ENCODE assay signal across 17 mouse cellular contexts in genomic region chr11:70573872-70574271, GRCm38 (mm10). TPM values are rescaled to one million over a fixed set of nuclear protein-coding genes. Genes with fewer than 3 reads are reported as not detected.
DNase-seq lines count a peak whose midpoint lies in the region; ATAC-seq and TF ChIP-seq lines count a peak whose summit lies in the region.
"Had no signal": no experiment of that assay in that cellular context is flagged by ENCODE, and none has a peak within 500 bp of the region (broad histone marks: within the 10 kb centered on the region; RNA-seq: fewer than 3 reads in every experiment).

No protein-coding gene starts in this region.

- TF ChIP-seq CTCF in cortical plate, adult 2 months (IDR thresholded peaks at IDR 0.05; ENCODE audit: extremely low read depth, insufficient read depth, low read length), result no peak

- WGBS in kidney, embryonic 15.5 days, result 80% methylated on average over 6 of the region's 6 CpGs
- 74% methylated on average over 6 of the region's 6 CpGs for WGBS in limb, embryonic 13.5 days

- H3K27ac ChIP-seq in kidney, embryonic 15.5 days, result 0 out of 2 replicates have a peak overlapping the region, but pooled peaks have one; percentile 23
- 0 out of 2 replicates have a peak overlapping the region, but pooled peaks have one; percentile 20 for H3K27ac ChIP-seq in cortical plate, adult 2 months (ENCODE audit: insufficient read depth, low read length)
- no peak overlapping the region for H3K27ac ChIP-seq in limb, embryonic 13.5 days
- H3K27ac ChIP-seq: embryonic facial prominence, embryonic 13.5 days; liver, embryonic 13.5 days; macrophage had no signal

- peaks cover 49% of the 10 kb centered on the region for H3K4me1 ChIP-seq in kidney, embryonic 15.5 days
- peaks cover 33% of the 10 kb centered on the region for H3K4me1 ChIP-seq in cortical plate, adult 2 months (ENCODE audit: control insufficient read depth, insufficient read depth, low read length)
- peaks cover 57% of the 10 kb centered on the region for H3K4me1 ChIP-seq in limb, embryonic 13.5 days

- no peak overlapping the region for H3K4me2 ChIP-seq in kidney, embryonic 15.5 days
- H3K4me2 ChIP-seq in limb, embryonic 13.5 days (replicated peaks), result no peak overlapping the region
- H3K4me2 ChIP-seq: embryonic facial prominence, embryonic 13.5 days; liver, embryonic 13.5 days had no signal

- H3K4me3 ChIP-seq in kidney, embryonic 15.5 days (replicated peaks), result no peak overlapping the region
- no peak overlapping the region for H3K4me3 ChIP-seq in cortical plate, adult 2 months (ENCODE audit: insufficient read depth, low read length)
- H3K4me3 ChIP-seq in limb, embryonic 13.5 days, result no peak overlapping the region
- H3K4me3 ChIP-seq: embryonic facial prominence, embryonic 13.5 days; liver, embryonic 13.5 days had no signal

- H3K27me3 ChIP-seq in kidney, embryonic 15.5 days, result no peaks in the 10 kb centered on the region
- no peaks in the 10 kb centered on the region for H3K27me3 ChIP-seq in limb, embryonic 13.5 days
- H3K27me3 ChIP-seq: CH12.LX; embryonic facial prominence, embryonic 13.5 days; liver, embryonic 13.5 days had no signal

- intact Hi-C loops in heart, postnatal 25 days (cut with DNase I), result no loop called here
- intact Hi-C loops in heart, postnatal 14 days (cut with DNase I), result no loop called here

- H3K9me3 ChIP-seq in kidney, embryonic 15.5 days (replicated peaks), result no peaks in the 10 kb centered on the region
- no peaks in the 10 kb centered on the region for H3K9me3 ChIP-seq in limb, embryonic 13.5 days
- H3K9me3 ChIP-seq: embryonic facial prominence, embryonic 13.5 days; liver, embryonic 13.5 days had no signal

- H3K9ac ChIP-seq in kidney, embryonic 15.5 days, result no peak overlapping the region
- H3K9ac ChIP-seq in limb, embryonic 13.5 days, result 0 out of 2 replicates have a peak overlapping the region, but pooled peaks have one; percentile 31
- H3K9ac ChIP-seq: embryonic facial prominence, embryonic 13.5 days; liver, embryonic 13.5 days had no signal

- no peak for TF ChIP-seq POLR2A in cortical plate, adult 2 months (IDR thresholded peaks at IDR 0.05; ENCODE audit: extremely low read depth, insufficient read depth, low read length)

- ATAC-seq in kidney, embryonic 15.5 days (replicated peaks; ENCODE audit: low FRiP score), result no peak
- no peak for ATAC-seq in limb, embryonic 13.5 days (ENCODE audit: low FRiP score, low read depth)

- no peaks in the 10 kb centered on the region for H3K36me3 ChIP-seq in kidney, embryonic 15.5 days
- no peaks in the 10 kb centered on the region for H3K36me3 ChIP-seq in limb, embryonic 13.5 days
- H3K36me3 ChIP-seq: embryonic facial prominence, embryonic 13.5 days had no signal

- DNase-seq in kidney, postnatal 10 days, result no peak
- peak; percentile 83 for DNase-seq in 3T3-L1 (ENCODE audit: low read depth, low spot score)
- no peak for DNase-seq in heart, postnatal 25 days (ENCODE audit: low spot score)
- DNase-seq in heart, postnatal 14 days, result no peak
- no peak for DNase-seq in lung, adult 18-20 months
- DNase-seq: adrenal gland, postnatal 25 days; cerebellum, adult 9-10 months; kidney, postnatal 14 days; liver, embryonic 13.5 days; thymus, postnatal 36 days had no signal

RNA-seq across cellular contexts. Expression of gene Mink1, which starts 11.2 kb away (rescaled TPM):
- polyA plus RNA-seq in kidney, embryonic 15.5 days (2015; fragmentation: Nextera tagmentation; extraction: Ambion mirVana), result 14.8 and 15.8 TPM in 2 replicates
- polyA plus RNA-seq in cortical plate, adult 2 months (2012; rRNA removed), result 318 and 325 TPM in 2 replicates
- polyA plus RNA-seq in limb, embryonic 13.5 days (2015; fragmentation: Nextera tagmentation; extraction: Ambion mirVana), result 14.1 and 15.5 TPM in 2 replicates
- total RNA-seq in heart, postnatal 25 days (2021), result 10 to 100 TPM; 43.6 to 46.3 TPM
- 10 to 100 TPM; 42.2 to 44.1 TPM for total RNA-seq in heart, postnatal 14 days (2021)

RNA-seq across cellular contexts. Expression of gene Pld2, which starts 34.0 kb away (rescaled TPM):
- 6.5 and 8.2 TPM in 2 replicates for polyA plus RNA-seq in kidney, embryonic 15.5 days (2015; fragmentation: Nextera tagmentation; extraction: Ambion mirVana)
- polyA plus RNA-seq in cortical plate, adult 2 months (2012; rRNA removed), result 21.4 and 24.4 TPM in 2 replicates
- 4.5 and 5.7 TPM in 2 replicates for polyA plus RNA-seq in limb, embryonic 13.5 days (2015; fragmentation: Nextera tagmentation; extraction: Ambion mirVana)
- total RNA-seq in heart, postnatal 25 days (2021), result 1 to 10 TPM; 6.5 to 7.4 TPM
- 1 to 10 TPM; 7.7 to 8.4 TPM for total RNA-seq in heart, postnatal 14 days (2021)

RNA-seq across cellular contexts. Expression of gene Gm40193, which starts 41.1 kb away (rescaled TPM):
- polyA plus RNA-seq in kidney, embryonic 15.5 days (2015; fragmentation: Nextera tagmentation; extraction: Ambion mirVana), result not detected in 2 replicates
- polyA plus RNA-seq in cortical plate, adult 2 months (2012; rRNA removed), result not detected in 2 replicates
- not detected in 2 replicates for polyA plus RNA-seq in limb, embryonic 13.5 days (2015; fragmentation: Nextera tagmentation; extraction: Ambion mirVana)
- total RNA-seq in heart, postnatal 25 days (2021), result not detected
- not detected for total RNA-seq in heart, postnatal 14 days (2021)
- total RNA-seq: adrenal gland, postnatal 25 days; CH12.LX; neutrophil, adult 5-6 weeks had no signal
- polyA plus RNA-seq: embryonic facial prominence, embryonic 13.5 days; liver, embryonic 13.5 days; macrophage had no signal

RNA-seq across cellular contexts. Expression of gene 4930544D05Rik, which starts 41.8 kb away (rescaled TPM):
- not detected in 2 replicates for polyA plus RNA-seq in kidney, embryonic 15.5 days (2015; fragmentation: Nextera tagmentation; extraction: Ambion mirVana)
- not detected in 2 replicates for polyA plus RNA-seq in cortical plate, adult 2 months (2012; rRNA removed)
- polyA plus RNA-seq in limb, embryonic 13.5 days (2015; fragmentation: Nextera tagmentation; extraction: Ambion mirVana), result not detected in 2 replicates
- not detected for total RNA-seq in heart, postnatal 25 days (2021)
- not detected for total RNA-seq in heart, postnatal 14 days (2021)
- total RNA-seq: adrenal gland, postnatal 25 days; neutrophil, adult 5-6 weeks had no signal
- polyA plus RNA-seq: embryonic facial prominence, embryonic 13.5 days; liver, embryonic 13.5 days; macrophage had no signal

RNA-seq across cellular contexts. Expression of gene Chrne, which starts 45.1 kb away (rescaled TPM):
- polyA plus RNA-seq in kidney, embryonic 15.5 days (2015; fragmentation: Nextera tagmentation; extraction: Ambion mirVana), result 0.27 TPM in 1 of 2 replicates, not detected in the other
- polyA plus RNA-seq in cortical plate, adult 2 months (2012; rRNA removed), result 0.19 and 0.27 TPM in 2 replicates
- not detected in 2 replicates for polyA plus RNA-seq in limb, embryonic 13.5 days (2015; fragmentation: Nextera tagmentation; extraction: Ambion mirVana)
- not detected for total RNA-seq in heart, postnatal 25 days (2021)
- total RNA-seq in heart, postnatal 14 days (2021), result not detected
- total RNA-seq: adrenal gland, postnatal 25 days; CH12.LX had no signal
- polyA plus RNA-seq: embryonic facial prominence, embryonic 13.5 days; liver, embryonic 13.5 days; macrophage had no signal

Comparison
In these comparisons a context has a peak if more than half of its experiments do, and no peak if none do; other contexts are left out.
1. RNA of gene Mink1, which starts 11.2 kb away (polyA plus RNA-seq): 318 to 325 TPM in cortical plate, adult 2 months; 14.8 to 15.8 TPM in kidney, embryonic 15.5 days and 14.1 to 15.5 TPM in limb, embryonic 13.5 days; every median in the first group is over 10 times any median in the second.